Mouse (Mus musculus) kidney, postnatal 10 days (tissue): ENCODE measurements around the gene Vmn2r111.
"Not testable (repeated sequence)": the region's sequence is repeated elsewhere in the genome, so short reads cannot be mapped to it uniquely, and the experiment has no call there.

Source experiments
- DNase-seq: peaks from one replicate; pipeline ENCODE4 v3.0.0; 2021; ENCODE audit warnings: mixed read lengths

Vmn2r111 gene

GRCm38 (mm10) chr17:22573382-22573781 lies at the start of gene Vmn2r111:
Gene Vmn2r111, minus strand, starts transcription at chr17:22573482.
- not testable (repeated sequence) for DNase-seq

DNA sequence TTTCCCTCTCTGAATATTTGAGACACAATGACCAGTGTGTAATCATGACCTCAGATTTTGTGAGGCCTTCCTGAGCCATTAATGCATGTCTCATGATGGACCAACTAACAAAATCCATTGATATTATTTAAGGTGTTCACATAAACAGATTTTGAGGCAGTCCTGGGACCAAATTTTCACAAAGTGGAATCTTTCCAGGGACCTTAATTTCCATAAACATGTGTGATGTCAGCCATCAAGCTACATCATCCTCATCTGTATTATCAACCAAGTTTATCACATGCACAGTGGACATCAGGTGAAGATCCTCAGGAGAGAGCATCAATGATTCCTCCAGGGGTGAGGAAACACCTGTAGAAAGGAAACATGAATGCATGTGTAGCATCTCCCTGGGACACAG lies 27.4 kb upstream of the Vmn2r111 start, which contains the start of gene Vmn2r112:
Gene Vmn2r112, plus strand, starts transcription at position 301 of the 400 bp plus-strand sequence.
- not testable (repeated sequence) for DNase-seq

DNA sequence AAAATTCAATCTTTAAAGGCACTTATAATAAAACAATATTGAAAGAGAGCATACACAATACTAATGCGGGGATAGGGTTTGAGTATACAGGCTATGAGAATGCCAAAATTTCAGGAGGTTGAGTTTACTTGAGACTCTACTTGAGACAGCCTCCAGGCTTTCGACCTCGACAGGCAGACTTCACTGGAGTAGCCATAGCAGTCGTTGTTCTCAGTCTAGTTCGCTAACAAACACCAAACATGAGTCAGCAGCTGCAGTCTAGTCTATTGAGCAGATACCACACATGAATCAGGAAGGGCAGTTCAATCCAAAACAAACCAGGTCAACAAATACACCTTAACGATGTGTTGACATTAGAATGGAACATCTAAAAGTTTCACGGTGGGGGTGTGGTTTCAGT lies 52.8 kb downstream of the Vmn2r111 start:
- not testable (repeated sequence) for DNase-seq

- DNase-seq: not testable (repeated sequence)
These were observed 53.2 kb downstream of the Vmn2r111 start for GRCm38 (mm10) chr17:22520037-22520436.

- DNase-seq: no peak
These were observed 76.2 kb downstream of the Vmn2r111 start for GRCm38 (mm10) chr17:22497120-22497519.
